Mouse (Mus musculus) heart, embryonic 13.5 days (tissue): ENCODE data around the gene Rpia. TPM values are rescaled to one million over a fixed set of nuclear protein-coding genes. Genes with fewer than 3 reads are reported as not detected.

Experiments used
- ATAC-seq: fragments of 200-750 bp; cut with Nextera tagmentation; 2 replicates; pipeline ENCODE4 v1.8.0; 2017; ENCODE audit warnings: moderate TSS enrichment; ENCODE audit not compliant: insufficient number of reproducible peaks, low FRiP score, low TSS enrichment; ENCODE audit errors: extremely low read depth
- H3K27ac ChIP-seq: fragments of 300-500 bp; sonication (generic); replicated peaks from 2 replicates; pipeline ENCODE4 v1.5.1; 2015; ENCODE audit warnings: moderate library complexity, mild to moderate bottlenecking, inconsistent platforms
- H3K27me3 ChIP-seq: fragments of 300-500 bp; sonication (generic); replicated peaks from 2 replicates; pipeline ENCODE4 v1.6.1; 2015; ENCODE audit warnings: mild to moderate bottlenecking, inconsistent platforms
- H3K36me3 ChIP-seq: fragments of 300-500 bp; sonication (generic); 2 replicates; pipeline ENCODE4 v1.6.1; 2015; ENCODE audit warnings: mild to moderate bottlenecking, inconsistent platforms
- H3K4me1 ChIP-seq: fragments of 300-500 bp; sonication (generic); 2 replicates; pipeline ENCODE4 v1.6.1; 2015; ENCODE audit warnings: inconsistent platforms
- H3K4me2 ChIP-seq: fragments of 300-500 bp; sonication (generic); 2 replicates; pipeline ENCODE4 v1.6.1; 2015; ENCODE audit warnings: inconsistent platforms, mild to moderate bottlenecking, moderate library complexity
- H3K4me3 ChIP-seq: fragments of 300-500 bp; sonication (generic); 2 replicates; pipeline ENCODE4 v1.5.1; 2015; ENCODE audit warnings: moderate library complexity, mild to moderate bottlenecking, inconsistent platforms
- H3K9ac ChIP-seq: fragments of 300-500 bp; sonication (generic); 2 replicates; pipeline ENCODE4 v1.6.1; 2015; ENCODE audit warnings: inconsistent platforms, mild to moderate bottlenecking, moderate library complexity
- H3K9me3 ChIP-seq: fragments of 300-500 bp; sonication (generic); 2 replicates; pipeline ENCODE4 v1.6.1; 2016; ENCODE audit warnings: inconsistent platforms
- WGBS: fragments of 180-500 bp; shearing (Covaris S2); methylation state at CpG from one replicate; pipeline ENCODE4 v1.1.7; 2015; ENCODE audit warnings: mixed read lengths; 5-methylcytosine and 5-hydroxymethylcytosine counted together
- polyA plus RNA-seq: library from polyadenylated mRNA; unstranded; fragments of >200 nt; fragmentation: Nextera tagmentation; extraction: Ambion mirVana; gene quantifications from 2 replicates; pipeline ENCODE4 v1.2.1, GENCODE M21; 2015

Gene Rpia
- polyA plus RNA-seq, 1 experiment from 2014 or later = 1.1 TPM

DNA sequence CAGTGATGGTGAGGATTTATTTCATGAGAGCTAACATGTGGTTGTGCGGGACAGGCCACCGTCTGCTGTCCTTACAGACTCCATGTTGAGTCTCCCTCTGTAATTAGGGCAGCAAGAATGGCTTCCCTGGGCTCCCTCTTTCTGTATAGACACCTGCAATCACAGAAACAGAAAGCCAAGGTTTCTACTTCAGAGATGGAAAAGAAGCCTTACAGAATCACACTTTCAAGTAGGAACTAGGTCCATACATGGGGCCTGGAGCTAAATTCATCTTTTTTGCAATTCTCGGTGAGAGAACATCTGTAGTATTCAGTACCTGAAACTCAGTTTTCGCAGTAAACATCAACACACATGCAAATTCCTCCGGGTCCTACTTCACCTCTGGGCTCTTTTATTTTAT, 44.3 kb downstream of the Rpia start:
- Histone ChIP-seq H3K9ac (no peak overlapping the region), H3K27ac (no peak overlapping the region), H3K9me3 (no peaks in the 10 kb centered on the region), H3K4me2 (no peak overlapping the region), H3K4me1 (no peaks in the 10 kb centered on the region), H3K4me3 (no peak overlapping the region), H3K36me3 (no peaks in the 10 kb centered on the region), H3K27me3 (no peaks in the 10 kb centered on the region)
- ATAC-seq = no peak
- 88% methylated on average over 5 of the region's 5 CpGs for WGBS

DNA sequence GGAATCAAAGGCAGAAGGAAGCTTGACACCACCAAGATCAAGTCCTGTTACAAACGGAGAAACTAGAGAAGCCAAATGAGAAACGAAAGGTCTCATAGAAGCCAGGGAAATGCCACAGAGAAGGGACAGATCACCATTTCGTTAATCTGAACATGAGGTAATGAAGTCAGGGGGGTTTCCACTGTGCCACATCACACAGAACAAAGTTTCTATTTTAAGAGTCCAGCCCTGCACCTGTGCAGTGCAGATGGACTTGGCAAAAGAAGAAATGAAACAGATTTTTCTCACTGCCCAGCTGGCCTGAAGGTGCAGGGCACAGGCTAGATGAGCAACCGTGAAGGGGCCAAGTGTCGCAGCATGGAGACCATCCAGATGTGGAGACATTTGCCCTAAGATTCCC, 48.1 kb downstream of the Rpia start:
- H3K4me1 ChIP-seq = no peaks in the 10 kb centered on the region
- H3K27me3 ChIP-seq = no peaks in the 10 kb centered on the region
- no peak overlapping the region for H3K9ac ChIP-seq
- H3K4me3 ChIP-seq = no peak overlapping the region
- no peaks in the 10 kb centered on the region for H3K9me3 ChIP-seq
- WGBS = 72% methylated on average over 5 of the region's 5 CpGs
- no peak for ATAC-seq
- H3K4me2 ChIP-seq = no peak overlapping the region
- H3K36me3 ChIP-seq = no peaks in the 10 kb centered on the region
- H3K27ac ChIP-seq = no peak overlapping the region

DNA sequence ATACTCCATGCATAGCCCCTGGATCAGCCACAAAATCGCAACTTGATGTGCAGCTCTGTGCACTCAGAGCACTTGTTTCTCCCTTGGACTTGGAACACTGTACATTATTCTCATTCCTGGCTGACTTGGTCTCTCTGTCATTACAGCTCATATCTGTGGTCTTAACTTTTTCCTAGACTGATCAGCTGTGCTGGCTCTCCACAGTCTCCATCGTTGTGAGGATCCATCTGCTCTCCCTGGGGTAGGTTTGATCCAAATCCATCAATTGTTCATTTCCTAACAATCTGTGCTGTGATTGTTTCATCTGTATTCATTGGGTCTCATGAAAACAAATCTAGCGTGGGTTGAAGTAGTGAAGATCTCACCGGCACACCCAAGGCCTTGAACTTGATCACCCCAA, 49.2 kb downstream of the Rpia start:
- Histone ChIP-seq H3K4me3 (no peak overlapping the region), H3K4me1 (no peaks in the 10 kb centered on the region), H3K27me3 (no peaks in the 10 kb centered on the region), H3K36me3 (no peaks in the 10 kb centered on the region), H3K9me3 (no peaks in the 10 kb centered on the region), H3K27ac (no peak overlapping the region), H3K4me2 (no peak overlapping the region), H3K9ac (no peak overlapping the region)
- 81% methylated on average over 4 of the region's 4 CpGs for WGBS
- ATAC-seq = no peak

DNA sequence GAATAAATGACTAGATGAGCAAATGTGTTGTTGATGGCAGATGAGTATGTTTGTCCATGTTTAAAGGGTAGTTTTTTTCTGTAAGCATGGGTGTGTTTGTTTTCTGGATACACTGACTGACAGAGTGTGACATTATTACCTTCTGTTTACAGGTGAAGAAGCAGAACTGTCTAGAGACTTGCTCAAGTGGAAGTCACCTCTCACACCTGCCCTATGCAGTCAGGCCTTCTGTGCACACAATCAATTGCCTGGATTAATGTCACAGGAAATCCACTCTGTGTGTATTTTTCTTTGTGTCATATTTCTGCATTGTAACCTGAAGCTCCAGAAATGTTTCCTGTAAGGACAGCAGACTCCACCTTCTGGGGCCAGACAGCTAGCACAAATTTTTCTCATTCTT, 51.5 kb downstream of the Rpia start:
- ATAC-seq = no peak
- H3K27me3 ChIP-seq = no peaks in the 10 kb centered on the region

DNA sequence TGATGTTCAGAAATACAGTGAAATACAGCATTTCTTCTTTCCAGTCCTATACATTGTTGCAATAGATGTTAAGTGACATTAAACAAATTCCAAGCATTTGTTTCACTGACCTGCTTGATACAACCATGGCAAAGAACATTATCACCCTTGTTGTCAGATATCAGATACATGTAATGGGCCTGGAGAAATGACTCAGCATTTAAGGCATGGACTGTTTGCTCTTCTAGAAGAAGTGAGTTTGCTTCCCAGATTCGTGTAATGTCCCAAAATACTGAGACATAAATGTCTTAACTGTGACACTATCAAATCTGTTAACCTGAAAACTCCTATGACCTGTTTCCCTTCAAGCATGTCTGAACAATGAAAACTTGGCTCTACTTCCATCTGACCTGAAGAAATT, 52.6 kb downstream of the Rpia start:
- 62% methylated on average over 1 of the region's 1 CpGs for WGBS
- Histone ChIP-seq H3K36me3 (no peaks in the 10 kb centered on the region), H3K27ac (no peak overlapping the region), H3K4me2 (no peak overlapping the region), H3K9ac (no peak overlapping the region), H3K4me1 (no peaks in the 10 kb centered on the region), H3K27me3 (no peaks in the 10 kb centered on the region), H3K4me3 (no peak overlapping the region), H3K9me3 (no peaks in the 10 kb centered on the region)
- no peak for ATAC-seq

More for the DNA sequence above, 51.5 kb downstream of the Rpia start:
- Histone ChIP-seq H3K4me1 (no peaks in the 10 kb centered on the region), H3K4me2 (no peak overlapping the region), H3K27ac (no peak overlapping the region), H3K9ac (no peak overlapping the region), H3K9me3 (no peaks in the 10 kb centered on the region), H3K36me3 (no peaks in the 10 kb centered on the region), H3K4me3 (no peak overlapping the region)

DNA sequence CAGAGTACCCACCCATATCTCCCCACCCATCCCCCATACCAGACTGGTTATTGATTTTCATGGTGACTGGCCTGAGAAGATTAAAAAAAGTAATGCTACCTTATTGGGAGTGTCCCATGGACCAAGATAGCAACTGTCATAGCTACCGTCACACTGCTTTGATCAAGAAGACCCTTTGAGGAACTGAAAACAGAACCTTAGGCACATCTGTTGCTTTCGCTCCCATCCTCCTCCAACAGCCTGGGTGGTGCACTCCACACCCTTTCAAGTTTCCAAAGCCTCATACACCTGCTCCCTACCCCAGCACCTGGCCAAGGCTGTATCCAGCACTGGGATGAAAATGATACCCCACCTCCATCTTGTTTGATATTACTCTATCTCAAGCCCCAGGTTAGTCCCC, 56.5 kb downstream of the Rpia start:
- H3K9me3 ChIP-seq = no peaks in the 10 kb centered on the region
- no peak overlapping the region for H3K4me3 ChIP-seq
- H3K9ac ChIP-seq = no peak overlapping the region
- WGBS = 89% methylated on average over 2 of the region's 2 CpGs
- H3K27me3 ChIP-seq = no peaks in the 10 kb centered on the region
- H3K4me2 ChIP-seq = no peak overlapping the region
- H3K36me3 ChIP-seq = no peaks in the 10 kb centered on the region
- no peaks in the 10 kb centered on the region for H3K4me1 ChIP-seq
- ATAC-seq = no peak; the same call in 1 of the 2 replicates
- no peak overlapping the region for H3K27ac ChIP-seq

DNA sequence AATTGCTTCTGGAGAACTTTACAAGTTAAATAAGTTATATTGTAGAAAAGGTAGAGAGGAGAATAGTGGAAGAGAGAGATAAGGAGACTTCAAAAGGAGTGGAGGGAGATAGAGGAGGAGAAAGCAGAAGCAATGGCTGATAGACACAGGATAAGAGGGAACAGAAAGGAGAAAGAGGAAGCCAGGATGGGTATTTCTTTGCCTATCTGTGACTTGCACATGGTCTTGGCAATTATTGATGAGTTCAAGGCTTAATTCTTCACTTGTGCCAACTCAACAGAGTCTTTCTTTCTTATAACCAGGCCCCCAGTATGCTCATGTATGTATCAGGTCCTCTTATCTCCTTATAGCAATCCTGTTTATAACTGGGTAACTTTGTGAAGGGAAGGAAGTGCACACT, 61.2 kb downstream of the Rpia start:
- ATAC-seq = no peak
- H3K27ac ChIP-seq = no peak overlapping the region
- no peaks in the 10 kb centered on the region for H3K9me3 ChIP-seq
- H3K4me1 ChIP-seq = no peaks in the 10 kb centered on the region
- no peak overlapping the region for H3K9ac ChIP-seq
- no peak overlapping the region for H3K4me3 ChIP-seq
- no peaks in the 10 kb centered on the region for H3K36me3 ChIP-seq
- no peak overlapping the region for H3K4me2 ChIP-seq
- no peaks in the 10 kb centered on the region for H3K27me3 ChIP-seq

DNA sequence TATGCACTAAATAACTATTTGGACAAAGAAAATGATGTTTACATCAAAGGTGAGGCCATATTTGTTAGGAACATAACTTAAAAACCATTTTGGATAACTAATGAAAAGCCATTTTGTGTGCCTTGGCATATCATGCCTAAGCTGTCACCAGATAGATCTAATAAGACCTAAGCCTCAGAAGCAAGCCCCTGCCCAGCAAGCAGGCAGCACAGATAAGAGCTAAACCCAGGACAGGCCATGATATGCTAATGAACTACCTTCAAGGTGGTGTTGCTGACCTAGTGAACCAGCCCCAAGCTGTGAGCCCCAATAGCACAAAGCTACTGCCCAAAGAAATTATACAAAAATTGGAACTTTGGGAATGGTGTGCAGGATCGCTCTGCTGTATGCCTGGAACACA, 62.9 kb downstream of the Rpia start:
- WGBS = 80% methylated on average over 1 of the region's 1 CpGs
- no peak overlapping the region for H3K4me3 ChIP-seq
- ATAC-seq = no peak

DNA sequence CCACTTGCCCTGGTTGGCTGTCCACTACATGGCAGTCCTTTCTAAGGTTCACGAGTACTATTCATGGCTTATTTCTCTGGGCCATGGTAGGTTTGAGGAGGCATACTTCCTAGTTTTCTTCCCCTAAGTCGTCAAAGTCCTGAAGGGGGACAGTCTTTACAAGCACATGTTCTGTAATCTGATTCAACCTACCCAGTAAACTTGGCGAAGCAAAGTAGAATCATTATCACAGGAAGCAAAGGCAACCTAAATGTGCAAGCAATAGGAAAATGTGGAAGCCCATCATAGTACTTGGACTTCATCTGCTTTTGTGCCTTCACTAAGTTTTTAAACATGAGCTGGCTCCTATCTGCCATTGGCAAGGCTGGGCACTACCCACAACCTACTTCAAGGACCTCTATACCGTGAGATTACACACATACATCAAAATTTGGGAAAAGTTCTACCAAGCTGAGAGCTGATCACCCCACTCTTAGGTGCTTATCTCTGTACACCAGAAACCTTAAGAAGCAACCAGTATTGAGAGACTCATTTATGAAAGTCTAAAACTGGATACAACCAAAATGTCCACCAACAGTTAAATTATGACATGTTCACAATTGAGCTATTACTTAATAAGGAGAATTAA, 64.8 kb downstream of the Rpia start:
- no peaks in the 10 kb centered on the region for H3K9me3 ChIP-seq
- no peaks in the 10 kb centered on the region for H3K36me3 ChIP-seq
- no peak overlapping the region for H3K9ac ChIP-seq
- 71% methylated on average over 4 of the region's 4 CpGs for WGBS
- H3K27ac ChIP-seq = no peak overlapping the region
- no peak overlapping the region for H3K4me2 ChIP-seq
- H3K27me3 ChIP-seq = no peaks in the 10 kb centered on the region
- no peaks in the 10 kb centered on the region for H3K4me1 ChIP-seq
- ATAC-seq = no peak
- no peak overlapping the region for H3K4me3 ChIP-seq

More for the DNA sequence above, 62.9 kb downstream of the Rpia start:
- Histone ChIP-seq H3K9me3 (no peaks in the 10 kb centered on the region), H3K4me1 (no peaks in the 10 kb centered on the region), H3K4me2 (no peak overlapping the region), H3K36me3 (no peaks in the 10 kb centered on the region), H3K9ac (no peak overlapping the region), H3K27ac (no peak overlapping the region), H3K27me3 (no peaks in the 10 kb centered on the region)

DNA sequence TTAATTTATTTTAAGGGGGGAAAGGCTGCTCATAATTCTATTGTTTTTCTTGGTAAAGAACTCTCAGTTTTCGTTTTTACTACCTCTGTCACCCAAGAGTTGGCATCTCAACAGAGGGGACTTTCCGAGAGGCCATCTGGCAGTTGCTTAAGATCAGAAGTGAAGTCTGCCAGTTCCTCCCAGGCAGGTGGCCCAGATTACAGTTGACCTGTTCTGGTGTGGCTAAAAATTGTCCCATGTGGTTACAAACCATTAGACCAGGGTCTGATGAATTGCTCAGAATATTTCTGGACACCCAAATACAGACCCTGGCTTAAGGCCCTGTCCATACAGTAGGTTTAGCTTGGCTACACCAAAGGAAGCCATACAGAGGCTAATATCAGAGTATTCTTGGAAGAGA, 66.4 kb downstream of the Rpia start:
- no peaks in the 10 kb centered on the region for H3K27me3 ChIP-seq
- H3K4me1 ChIP-seq = no peaks in the 10 kb centered on the region
- H3K4me2 ChIP-seq = no peak overlapping the region
- H3K36me3 ChIP-seq = no peaks in the 10 kb centered on the region
- H3K9me3 ChIP-seq = no peaks in the 10 kb centered on the region
- H3K4me3 ChIP-seq = no peak overlapping the region
- WGBS = 60% methylated on average over 2 of the region's 2 CpGs
- ATAC-seq = no peak
- H3K9ac ChIP-seq = no peak overlapping the region
- no peak overlapping the region for H3K27ac ChIP-seq

DNA sequence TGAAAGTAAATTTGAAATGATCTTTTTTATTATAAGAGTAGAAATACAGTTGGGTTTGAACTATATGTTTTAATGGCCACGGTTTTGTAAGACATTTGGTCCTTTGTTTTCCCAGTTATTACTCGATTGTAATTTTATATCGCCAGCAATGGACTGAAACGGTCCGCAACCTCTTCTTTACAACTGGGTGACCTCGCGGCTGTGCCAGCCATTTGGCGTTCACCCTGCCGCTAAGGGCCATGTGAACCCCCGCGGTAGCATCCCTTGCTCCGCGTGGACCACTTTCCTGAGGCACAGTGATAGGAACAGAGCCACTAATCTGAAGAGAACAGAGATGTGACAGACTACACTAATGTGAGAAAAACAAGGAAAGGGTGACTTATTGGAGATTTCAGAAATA, 67.3 kb downstream of the Rpia start:
- no peak overlapping the region for H3K27ac ChIP-seq
- no peaks in the 10 kb centered on the region for H3K4me1 ChIP-seq
- 93% methylated on average over 13 of the region's 13 CpGs for WGBS
- no peak overlapping the region for H3K4me3 ChIP-seq
- H3K4me2 ChIP-seq = no peak overlapping the region
- ATAC-seq = no peak
- H3K9ac ChIP-seq = no peak overlapping the region
- no peaks in the 10 kb centered on the region for H3K36me3 ChIP-seq
- H3K27me3 ChIP-seq = no peaks in the 10 kb centered on the region
- H3K9me3 ChIP-seq = no peaks in the 10 kb centered on the region

DNA sequence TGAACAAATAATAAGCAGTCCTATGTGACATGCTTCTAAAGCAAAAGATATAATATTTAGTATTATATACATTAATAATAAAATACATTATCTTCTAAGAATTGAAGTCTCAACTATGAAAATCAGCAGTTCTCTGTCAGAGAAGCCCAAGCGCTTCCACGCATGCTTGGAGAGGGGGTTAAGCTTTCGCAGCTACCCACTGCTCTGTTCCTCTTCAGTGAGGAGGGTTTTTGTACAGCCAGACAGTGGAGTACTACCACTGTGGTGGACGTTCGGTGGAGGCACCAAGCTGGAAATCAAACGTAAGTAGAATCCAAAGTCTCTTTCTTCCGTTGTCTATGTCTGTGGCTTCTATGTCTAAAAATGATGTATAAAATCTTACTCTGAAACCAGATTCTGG, 69.7 kb downstream of the Rpia start:
- Histone ChIP-seq H3K36me3 (no peaks in the 10 kb centered on the region), H3K4me2 (no peak overlapping the region), H3K27me3 (no peaks in the 10 kb centered on the region), H3K4me3 (no peak overlapping the region), H3K9me3 (no peaks in the 10 kb centered on the region), H3K9ac (no peak overlapping the region), H3K4me1 (no peaks in the 10 kb centered on the region), H3K27ac (no peak overlapping the region)
- WGBS = 85% methylated on average over 7 of the region's 7 CpGs
- no peak for ATAC-seq
